Mouse (Mus musculus): ENCODE data around the gene Agpat3. TPM values are rescaled to one million over a fixed set of nuclear protein-coding genes. Genes with fewer than 3 reads are reported as not detected.

Gene Agpat3
- polyA plus RNA-seq, 1 experiment, result 178 TPM

DNA sequence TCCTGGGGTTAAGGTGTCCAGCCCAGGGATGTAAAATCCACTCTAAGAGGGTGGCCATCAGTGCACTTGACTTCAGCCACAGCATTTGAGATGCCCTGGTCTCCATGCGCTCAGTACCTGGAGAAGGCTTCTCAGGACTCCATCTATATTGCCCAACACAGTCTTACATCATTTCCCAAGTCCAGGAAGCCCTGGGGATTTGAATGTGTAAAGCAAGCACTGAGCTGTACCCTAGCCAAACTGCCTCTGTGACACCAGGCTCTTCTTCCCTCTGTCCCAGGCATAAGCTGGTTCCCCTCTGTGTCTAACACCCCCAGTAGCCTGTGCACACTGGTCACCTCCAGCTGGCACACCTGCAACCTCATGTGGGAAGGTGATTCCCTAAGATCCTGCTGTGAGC is 10.2 kb downstream of the Agpat3 start:
- H3K4me1 ChIP-seq (ENCODE audit: control insufficient read depth, insufficient read depth, insufficient read length, low read length), result peaks cover 13% of the 10 kb centered on the region

DNA sequence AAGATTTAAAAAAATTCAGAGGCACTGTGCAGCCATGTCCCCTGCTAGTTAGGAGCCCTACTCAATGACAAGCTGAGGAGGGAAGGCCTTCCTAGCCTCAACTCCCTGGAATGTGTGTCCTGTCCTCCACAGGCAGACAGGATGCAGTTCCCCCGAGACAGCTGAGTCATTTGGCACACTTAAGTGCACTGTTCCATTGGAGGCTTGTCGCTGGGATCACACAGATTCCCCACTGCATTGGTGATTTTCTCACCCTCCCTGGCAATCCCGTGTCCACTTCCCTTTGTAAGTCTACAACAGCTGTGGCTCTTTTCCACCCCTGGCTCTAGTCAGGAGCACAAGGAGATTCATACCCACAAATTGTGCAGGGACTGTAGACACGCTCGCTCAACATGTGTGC is 14.1 kb downstream of the Agpat3 start:
- 59% methylated on average over 5 of the region's 5 CpGs for WGBS

More for the DNA sequence above, 10.2 kb downstream of the Agpat3 start:
- no peak overlapping the region for H3K4me3 ChIP-seq (ENCODE audit: low read depth, low read length)
- H3K27me3 ChIP-seq (ENCODE audit: control insufficient read depth, insufficient read depth, low read length), result no peaks in the 10 kb centered on the region
- peaks cover 4% of the 10 kb centered on the region for H3K36me3 ChIP-seq (ENCODE audit: control insufficient read depth, insufficient read depth, low read length)
- 94% methylated on average over 1 of the region's 1 CpGs for WGBS
- H3K27ac ChIP-seq (ENCODE audit: insufficient read depth, low read depth, low read length), result no peak overlapping the region
- TF ChIP-seq POLR2A (IDR thresholded peaks at IDR 0.05; ENCODE audit: low read depth, low read length) (no peak), CTCF (IDR thresholded peaks at IDR 0.05; ENCODE audit: extremely low read depth, insufficient read length, insufficient replicate concordance, low read depth, low read length) (no peak)

DNA sequence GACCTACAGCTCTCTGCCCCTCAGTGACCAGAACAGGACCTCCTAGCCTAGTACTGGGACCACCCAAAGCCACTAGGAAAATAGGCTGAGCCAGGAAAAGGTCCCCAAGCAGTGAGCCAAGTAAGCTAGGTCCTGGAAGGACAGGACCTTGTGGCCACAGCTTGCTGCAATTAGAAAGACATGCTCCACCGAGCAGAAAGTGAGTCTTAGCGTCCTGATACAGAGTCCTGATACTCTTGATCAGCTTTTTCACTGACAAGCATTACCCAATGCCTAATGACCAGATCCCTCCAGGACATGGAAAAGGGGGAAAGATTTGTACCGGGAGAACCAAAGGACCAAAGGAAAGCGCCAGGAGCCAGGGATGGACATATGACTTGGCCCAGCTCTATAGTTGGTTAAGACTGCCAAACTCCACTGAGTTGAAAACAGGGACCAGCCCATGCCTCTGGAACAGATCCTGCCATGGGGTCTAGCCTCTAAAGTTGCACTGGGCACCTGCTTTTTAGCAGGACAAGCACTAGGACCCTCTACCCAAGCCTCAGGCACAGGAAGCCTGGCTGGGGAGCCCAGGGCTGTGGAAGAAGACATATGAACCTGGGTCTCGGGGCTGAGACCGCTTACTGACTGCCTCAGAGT is 17.2 kb downstream of the Agpat3 start:
- Histone ChIP-seq H3K27me3 (ENCODE audit: control insufficient read depth, insufficient read depth, low read length) (no peaks in the 10 kb centered on the region), H3K4me1 (ENCODE audit: control insufficient read depth, insufficient read depth, insufficient read length, low read length) (no peaks in the 10 kb centered on the region), H3K27ac (ENCODE audit: insufficient read depth, low read depth, low read length) (no peak overlapping the region), H3K4me3 (ENCODE audit: low read depth, low read length) (no peak overlapping the region), H3K36me3 (ENCODE audit: control insufficient read depth, insufficient read depth, low read length) (no peaks in the 10 kb centered on the region; the same call in 1 of the 2 replicates)
- TF ChIP-seq POLR2A (IDR thresholded peaks at IDR 0.05; ENCODE audit: low read depth, low read length) (no peak), CTCF (IDR thresholded peaks at IDR 0.05; ENCODE audit: extremely low read depth, insufficient read length, insufficient replicate concordance, low read depth, low read length) (no peak)
- WGBS, result 79% methylated on average over 6 of the region's 6 CpGs

More for the DNA sequence above, 14.1 kb downstream of the Agpat3 start:
- no peaks in the 10 kb centered on the region for H3K4me1 ChIP-seq (ENCODE audit: control insufficient read depth, insufficient read depth, insufficient read length, low read length)
- TF ChIP-seq POLR2A (IDR thresholded peaks at IDR 0.05; ENCODE audit: low read depth, low read length), result no peak
- no peak for TF ChIP-seq CTCF (IDR thresholded peaks at IDR 0.05; ENCODE audit: extremely low read depth, insufficient read length, insufficient replicate concordance, low read depth, low read length)
- no peaks in the 10 kb centered on the region for H3K27me3 ChIP-seq (ENCODE audit: control insufficient read depth, insufficient read depth, low read length)
- H3K4me3 ChIP-seq (ENCODE audit: low read depth, low read length), result no peak overlapping the region
- no peak overlapping the region for H3K27ac ChIP-seq (ENCODE audit: insufficient read depth, low read depth, low read length)
- H3K36me3 ChIP-seq (ENCODE audit: control insufficient read depth, insufficient read depth, low read length), result peaks cover 3% of the 10 kb centered on the region

DNA sequence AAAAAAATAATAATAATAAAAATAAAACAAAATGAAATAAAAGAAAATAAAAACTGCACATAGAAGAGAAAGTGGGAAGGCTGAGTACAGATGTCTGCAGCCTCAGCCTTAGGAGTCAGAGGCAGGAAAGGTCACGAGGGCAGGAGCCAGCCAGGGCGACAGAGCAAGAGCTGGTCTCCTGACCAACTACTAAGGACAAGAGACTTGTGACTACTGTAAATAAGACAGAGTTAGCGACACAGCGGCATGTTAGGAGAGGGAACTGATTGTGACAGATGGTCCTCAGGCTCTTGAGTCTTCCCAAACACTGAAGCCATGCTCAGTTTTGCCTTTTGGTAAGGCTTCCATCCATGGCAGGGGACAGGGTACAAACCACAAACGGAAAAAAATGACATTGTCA is 20.7 kb downstream of the Agpat3 start:
- H3K4me1 ChIP-seq (ENCODE audit: control insufficient read depth, insufficient read depth, insufficient read length, low read length), result peaks cover 17% of the 10 kb centered on the region
- no peaks in the 10 kb centered on the region for H3K27me3 ChIP-seq (ENCODE audit: control insufficient read depth, insufficient read depth, low read length)
- no peak overlapping the region for H3K27ac ChIP-seq (ENCODE audit: insufficient read depth, low read depth, low read length)
- TF ChIP-seq POLR2A (IDR thresholded peaks at IDR 0.05; ENCODE audit: low read depth, low read length) (no peak), CTCF (IDR thresholded peaks at IDR 0.05; ENCODE audit: extremely low read depth, insufficient read length, insufficient replicate concordance, low read depth, low read length) (no peak)
- no peaks in the 10 kb centered on the region for H3K36me3 ChIP-seq (ENCODE audit: control insufficient read depth, insufficient read depth, low read length)
- WGBS, result 87% methylated on average over 5 of the region's 5 CpGs
- H3K4me3 ChIP-seq (ENCODE audit: low read depth, low read length), result no peak overlapping the region

DNA sequence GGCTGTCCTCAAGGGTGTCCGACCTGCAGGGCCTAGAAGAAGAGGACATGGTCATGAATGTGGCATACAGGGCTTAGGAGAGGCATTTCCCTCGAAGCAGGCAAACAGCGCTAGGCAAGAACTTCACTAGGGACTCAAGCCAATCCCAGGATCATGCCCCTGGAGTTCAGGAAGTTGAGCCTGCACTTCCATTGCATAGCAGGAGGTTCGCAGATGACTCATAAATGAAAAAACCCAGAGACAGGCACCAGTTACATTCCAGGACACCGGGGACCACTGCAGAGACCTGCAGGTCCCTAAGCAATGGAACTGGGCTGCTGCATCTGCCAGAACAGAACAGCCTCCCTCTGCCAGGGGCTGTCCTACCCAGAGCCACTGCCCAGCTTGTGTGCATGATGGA is 23.0 kb downstream of the Agpat3 start:
- Histone ChIP-seq H3K27me3 (ENCODE audit: control insufficient read depth, insufficient read depth, low read length) (no peaks in the 10 kb centered on the region), H3K36me3 (ENCODE audit: control insufficient read depth, insufficient read depth, low read length) (no peaks in the 10 kb centered on the region), H3K27ac (ENCODE audit: insufficient read depth, low read depth, low read length) (peak overlapping the region; percentile 39; the same call in 1 of the 2 replicates), H3K4me1 (ENCODE audit: control insufficient read depth, insufficient read depth, insufficient read length, low read length) (peaks cover 32% of the 10 kb centered on the region), H3K4me3 (ENCODE audit: low read depth, low read length) (no peak overlapping the region)
- WGBS, result 44% methylated on average over 5 of the region's 5 CpGs
- TF ChIP-seq CTCF (IDR thresholded peaks at IDR 0.05; ENCODE audit: extremely low read depth, insufficient read length, insufficient replicate concordance, low read depth, low read length), result no peak
- no peak for TF ChIP-seq POLR2A (IDR thresholded peaks at IDR 0.05; ENCODE audit: low read depth, low read length)

DNA sequence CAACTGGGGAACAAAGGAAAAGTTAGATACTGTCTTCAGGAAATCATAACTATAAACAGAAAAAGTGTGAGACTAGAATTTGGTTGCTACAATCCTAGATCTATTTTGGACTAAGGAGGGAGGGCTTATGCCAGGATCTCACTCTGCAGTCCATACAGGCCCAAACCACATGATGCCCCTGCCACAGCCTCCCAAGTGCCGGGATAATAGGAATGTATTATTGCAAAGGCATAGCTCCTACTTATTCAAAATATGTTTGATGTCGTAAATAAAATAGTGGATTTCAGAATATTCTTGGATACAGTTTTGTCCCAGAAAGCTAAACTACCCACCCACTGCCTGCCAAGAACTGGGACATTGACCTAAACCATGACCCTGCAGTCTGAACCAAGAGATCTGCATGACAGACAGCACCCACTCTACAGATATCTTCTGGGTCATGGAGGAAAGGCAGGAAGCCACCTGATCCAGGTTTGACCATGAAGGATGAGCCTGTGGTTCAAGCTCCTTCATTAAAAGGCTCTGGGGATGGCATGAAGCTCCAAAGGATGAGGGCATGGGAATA is 24.2 kb downstream of the Agpat3 start:
- no peak overlapping the region for H3K4me3 ChIP-seq (ENCODE audit: low read depth, low read length)
- H3K36me3 ChIP-seq (ENCODE audit: control insufficient read depth, insufficient read depth, low read length), result no peaks in the 10 kb centered on the region
- peak overlapping the region; percentile 14; the same call in 1 of the 2 replicates for H3K27ac ChIP-seq (ENCODE audit: insufficient read depth, low read depth, low read length)
- H3K27me3 ChIP-seq (ENCODE audit: control insufficient read depth, insufficient read depth, low read length), result no peaks in the 10 kb centered on the region
- whole genome bisulfite sequencing, result 89% methylated on average over 2 of the region's 2 CpGs
- TF ChIP-seq POLR2A (IDR thresholded peaks at IDR 0.05; ENCODE audit: low read depth, low read length) (no peak), CTCF (IDR thresholded peaks at IDR 0.05; ENCODE audit: extremely low read depth, insufficient read length, insufficient replicate concordance, low read depth, low read length) (no peak)
- peaks cover 44% of the 10 kb centered on the region for H3K4me1 ChIP-seq (ENCODE audit: control insufficient read depth, insufficient read depth, insufficient read length, low read length)

DNA sequence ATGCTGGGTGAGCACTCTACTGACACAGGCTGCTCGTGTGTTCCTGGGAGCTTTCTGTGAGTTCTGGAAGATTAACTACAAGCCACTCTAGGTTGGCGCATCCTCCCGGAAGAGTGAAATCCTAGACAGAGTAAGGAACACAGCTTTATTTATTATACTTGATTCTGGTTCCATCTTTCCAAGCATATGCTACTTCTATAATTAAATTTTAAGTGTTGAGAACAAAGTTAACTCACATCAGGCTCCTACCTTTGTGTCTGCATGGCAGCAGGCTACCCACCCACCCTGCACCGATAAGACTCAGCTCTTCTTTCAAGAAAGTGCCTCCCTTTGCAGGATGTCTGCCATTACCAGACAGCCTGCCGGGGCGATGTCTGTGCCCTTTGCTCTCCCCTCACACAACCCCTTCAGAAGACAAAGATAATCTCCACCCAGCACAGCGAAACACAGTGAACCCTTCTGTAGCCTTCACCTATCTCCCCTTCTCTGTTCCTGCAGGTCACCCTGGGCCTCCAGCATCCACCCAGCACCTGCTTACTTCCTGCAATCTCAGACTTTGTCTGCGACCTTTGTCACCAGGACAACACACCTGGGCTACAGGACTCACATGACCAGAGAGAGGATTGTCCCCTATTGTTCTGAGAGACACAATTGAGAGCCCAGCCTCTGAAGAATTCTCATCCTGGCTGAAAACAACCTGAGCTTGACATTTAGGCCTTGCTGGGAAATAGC is 26.2 kb downstream of the Agpat3 start:
- WGBS, result 32% methylated on average over 8 of the region's 8 CpGs
- Histone ChIP-seq H3K27me3 (ENCODE audit: control insufficient read depth, insufficient read depth, low read length) (no peaks in the 10 kb centered on the region), H3K36me3 (ENCODE audit: control insufficient read depth, insufficient read depth, low read length) (no peaks in the 10 kb centered on the region), H3K27ac (ENCODE audit: insufficient read depth, low read depth, low read length) (peak overlapping the region; percentile 96), H3K4me1 (ENCODE audit: control insufficient read depth, insufficient read depth, insufficient read length, low read length) (peaks cover 45% of the 10 kb centered on the region), H3K4me3 (ENCODE audit: low read depth, low read length) (no peak overlapping the region)
- TF ChIP-seq POLR2A (IDR thresholded peaks at IDR 0.05; ENCODE audit: low read depth, low read length) (no peak), CTCF (IDR thresholded peaks at IDR 0.05; ENCODE audit: extremely low read depth, insufficient read length, insufficient replicate concordance, low read depth, low read length) (no peak)

Measured in small intestine, adult 2 months (tissue).